Mouse (Mus musculus): ENCODE measurements around the gene Abhd4. TPM values are rescaled to one million over a fixed set of nuclear protein-coding genes. Genes with fewer than 3 reads are reported as not detected.

Abhd4 gene
- polyA plus RNA-seq, 1 experiment from 2014 or later: 113 TPM

DNA sequence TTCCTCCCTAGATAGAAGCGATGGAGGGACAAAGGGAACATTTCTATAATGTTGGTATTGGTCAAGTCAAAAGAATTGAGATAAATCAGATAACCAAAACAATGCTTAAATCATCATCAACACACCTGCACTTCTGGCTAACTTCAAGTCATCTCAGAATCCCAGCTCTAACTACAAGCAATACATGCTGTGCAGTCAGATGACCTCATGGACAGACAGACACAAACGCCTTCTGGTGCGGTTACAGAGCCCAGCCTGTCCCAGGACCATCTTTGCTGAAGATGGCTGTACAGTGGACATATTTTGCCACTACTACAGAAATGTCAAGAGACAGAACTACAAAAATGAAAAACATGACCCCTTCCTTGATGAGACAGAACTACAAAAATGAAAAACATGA, 16.4 kb downstream of the Abhd4 start:
- no peak for ATAC-seq

DNA sequence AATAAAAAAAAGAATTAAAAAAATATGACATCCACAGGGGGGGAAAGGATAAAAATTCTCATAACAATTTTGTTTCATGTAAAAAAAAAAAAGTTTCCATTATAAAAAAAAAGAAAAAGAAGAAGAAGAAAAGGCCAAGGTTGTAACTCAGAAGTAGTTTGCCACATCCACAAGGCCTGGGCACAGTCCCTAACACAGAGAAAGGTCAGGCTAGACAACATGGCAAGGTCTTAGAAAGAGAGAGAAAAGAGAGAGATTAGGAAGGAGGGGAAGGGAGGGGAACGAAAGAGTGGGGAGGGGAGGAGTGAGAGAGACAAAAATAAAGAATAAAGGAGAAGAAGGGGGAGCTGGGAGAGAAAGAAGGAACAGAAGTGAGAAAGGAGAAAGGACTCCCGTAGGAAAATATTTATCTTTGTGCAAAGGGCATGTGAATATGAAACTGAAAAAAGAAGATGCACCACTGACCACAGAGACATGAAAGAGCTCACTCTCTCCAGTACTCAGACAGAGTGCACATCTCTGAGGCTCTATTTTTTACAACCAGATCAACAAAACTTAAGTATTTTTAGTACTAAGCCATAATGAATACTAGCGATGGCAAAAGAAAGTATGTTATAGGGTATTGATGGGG, 18.1 kb downstream of the Abhd4 start:
- DNase-seq (ENCODE audit: low read depth, low spot score) (no peak), ATAC-seq (no peak)
- in situ Hi-C loops (cut with MboI; ENCODE audit: low pct_unique_long_range_greater_than_20kb): no loop called here
- TF ChIP-seq CTCF (IDR thresholded peaks at IDR 0.05): no peak
- POLR2A ChIA-PET: no interaction called here
- H3K27me3 ChIP-seq: no peaks in the 10 kb centered on the region
- CTCF ChIA-PET: no interaction called here

More for the DNA sequence above, 16.4 kb downstream of the Abhd4 start:
- no peak for DNase-seq (ENCODE audit: low read depth, low spot score)
- in situ Hi-C loops (cut with MboI; ENCODE audit: low pct_unique_long_range_greater_than_20kb): no loop called here
- POLR2A ChIA-PET: no interaction called here
- no peaks in the 10 kb centered on the region for H3K27me3 ChIP-seq
- TF ChIP-seq CTCF (IDR thresholded peaks at IDR 0.05): no peak
- CTCF ChIA-PET: no interaction called here

DNA sequence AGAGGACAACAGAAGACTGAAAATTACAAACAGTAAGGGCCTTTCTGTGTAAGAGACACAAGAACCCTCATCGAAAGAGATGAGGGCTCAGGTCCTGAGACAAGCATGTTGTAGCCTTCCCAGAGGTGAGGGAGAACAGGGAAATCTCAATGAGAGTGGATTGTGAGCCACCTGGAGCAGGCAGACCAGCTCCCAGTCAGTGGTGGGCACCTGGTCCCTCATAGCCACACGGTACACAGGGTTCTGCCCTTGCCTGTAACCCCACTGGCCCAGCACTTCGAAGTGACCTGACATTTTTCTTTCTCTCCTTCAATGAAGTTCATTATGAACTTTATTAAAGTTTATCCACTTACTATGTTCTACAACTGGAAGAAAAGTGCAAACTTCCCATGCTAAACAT, 18.7 kb downstream of the Abhd4 start:
- in situ Hi-C loops (cut with MboI; ENCODE audit: low pct_unique_long_range_greater_than_20kb): no loop called here
- CTCF ChIA-PET: no interaction called here
- POLR2A ChIA-PET: no interaction called here
- no peak for TF ChIP-seq CTCF (IDR thresholded peaks at IDR 0.05)
- DNase-seq (ENCODE audit: low read depth, low spot score) (no peak), ATAC-seq (no peak)
- H3K27me3 ChIP-seq: no peaks in the 10 kb centered on the region

DNA sequence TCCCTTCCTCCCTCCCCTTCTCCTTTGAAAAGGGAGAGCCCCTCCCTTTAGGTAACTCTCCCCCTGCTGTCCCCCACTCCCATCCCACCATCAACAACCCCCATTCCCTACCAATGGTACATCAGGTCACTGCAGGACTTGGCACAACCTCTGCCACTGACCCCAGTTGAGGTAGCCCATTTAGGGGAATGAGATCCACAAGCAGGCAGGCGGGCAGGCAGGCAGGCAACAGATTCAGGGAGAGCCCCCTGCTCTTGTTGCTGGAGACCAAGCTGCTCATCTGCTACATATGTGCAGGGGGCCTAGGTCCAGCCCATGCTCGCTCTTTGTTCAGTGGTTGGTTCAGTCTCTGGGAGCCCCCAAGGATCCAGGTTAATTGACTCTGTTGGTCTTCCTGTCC, 22.5 kb downstream of the Abhd4 start:
- TF ChIP-seq CTCF (IDR thresholded peaks at IDR 0.05): no peak

DNA sequence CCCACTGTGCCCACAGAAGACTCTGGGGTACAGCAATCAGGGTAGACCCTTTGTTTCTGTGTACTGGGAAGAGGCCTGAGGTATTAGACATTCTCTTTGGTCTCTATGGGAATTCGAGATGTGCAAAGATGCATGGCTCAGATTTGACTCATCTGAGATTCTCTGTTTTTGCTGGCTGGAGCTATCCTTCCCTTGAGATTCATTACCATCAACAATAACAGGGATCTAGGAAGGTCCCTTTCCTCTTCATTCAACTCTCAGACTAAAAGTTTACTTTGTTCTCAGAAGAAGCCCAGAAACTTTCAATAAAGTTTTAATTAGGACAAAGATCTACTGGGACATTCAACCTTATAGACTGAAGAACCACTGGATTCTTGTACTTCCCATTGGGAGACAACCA, 30.9 kb downstream of the Abhd4 start, which contains the start of gene Olfr49:
Gene Olfr49 (minus strand): TSS at position 101 of the 400 bp plus-strand sequence.
- ChIA-PET POLR2A (no interaction called here), CTCF (no interaction called here)
- in situ Hi-C loops (cut with MboI; ENCODE audit: low pct_unique_long_range_greater_than_20kb): no loop called here
- ATAC-seq (no peak), DNase-seq (ENCODE audit: low read depth, low spot score) (no peak)
- no peak for TF ChIP-seq CTCF (IDR thresholded peaks at IDR 0.05)
- H3K27me3 ChIP-seq: peaks cover 39% of the 10 kb centered on the region

More for the DNA sequence above, 22.5 kb downstream of the Abhd4 start:
- H3K27me3 ChIP-seq: peaks cover 4% of the 10 kb centered on the region
- no peak for DNase-seq (ENCODE audit: low read depth, low spot score)
- in situ Hi-C loops (cut with MboI; ENCODE audit: low pct_unique_long_range_greater_than_20kb): no loop called here
- no peak for ATAC-seq
- ChIA-PET CTCF (interaction anchor here (1.0 kb wide), 1 partner anchor 13 kb away, joined by 3 read pairs; no protein-coding TSS in a partner anchor), POLR2A (no interaction called here)

DNA sequence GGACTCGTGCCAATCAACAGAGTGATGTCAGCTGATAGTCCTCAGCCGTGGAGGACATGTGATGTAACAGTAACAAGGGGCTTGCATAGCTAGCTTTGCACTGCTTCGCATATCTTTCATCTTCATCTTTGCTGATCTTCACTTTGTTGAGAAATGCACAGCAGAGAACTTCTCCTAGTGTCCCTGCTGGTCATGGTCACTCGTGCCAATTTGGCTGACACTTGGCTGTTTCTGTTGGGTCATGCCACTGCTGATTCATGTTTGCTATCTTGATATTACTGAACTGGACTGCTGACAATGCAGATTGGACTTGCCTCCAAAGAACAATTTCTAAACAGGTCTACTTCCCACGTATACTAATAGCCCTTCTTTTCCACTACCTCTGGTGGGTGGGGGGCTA, 46.1 kb downstream of the Abhd4 start:
- CTCF ChIA-PET: no interaction called here
- no peak for TF ChIP-seq CTCF (IDR thresholded peaks at IDR 0.05)
- in situ Hi-C loops (cut with MboI; ENCODE audit: low pct_unique_long_range_greater_than_20kb): no loop called here
- POLR2A ChIA-PET: no interaction called here
- no peak for DNase-seq (ENCODE audit: low read depth, low spot score)
- ATAC-seq: no peak
- no peaks in the 10 kb centered on the region for H3K27me3 ChIP-seq

DNA sequence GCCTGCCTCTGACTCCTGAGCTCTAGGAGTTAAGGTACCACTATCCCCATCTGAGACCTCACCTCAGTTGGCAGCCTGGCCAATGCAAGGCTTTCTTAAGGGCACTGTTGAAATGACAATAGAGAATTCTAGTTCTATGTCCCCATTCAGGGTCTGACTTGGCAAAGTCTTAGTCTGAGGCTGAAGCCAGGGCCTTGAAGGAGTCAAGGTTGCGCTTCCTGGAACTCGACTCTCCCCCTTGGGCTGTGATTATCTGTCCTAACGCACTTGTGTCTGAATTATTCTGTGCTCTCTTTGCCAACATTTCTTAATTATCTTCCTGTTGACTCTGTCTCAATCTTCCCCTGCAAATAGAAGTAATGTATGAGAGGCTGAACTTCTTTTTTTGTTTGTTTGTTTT, 46.7 kb downstream of the Abhd4 start:
- POLR2A ChIA-PET: no interaction called here
- no peaks in the 10 kb centered on the region for H3K27me3 ChIP-seq
- CTCF ChIA-PET: no interaction called here
- in situ Hi-C loops (cut with MboI; ENCODE audit: low pct_unique_long_range_greater_than_20kb): no loop called here
- DNase-seq (ENCODE audit: low read depth, low spot score) (no peak), ATAC-seq (no peak)
- TF ChIP-seq CTCF (IDR thresholded peaks at IDR 0.05): no peak

DNA sequence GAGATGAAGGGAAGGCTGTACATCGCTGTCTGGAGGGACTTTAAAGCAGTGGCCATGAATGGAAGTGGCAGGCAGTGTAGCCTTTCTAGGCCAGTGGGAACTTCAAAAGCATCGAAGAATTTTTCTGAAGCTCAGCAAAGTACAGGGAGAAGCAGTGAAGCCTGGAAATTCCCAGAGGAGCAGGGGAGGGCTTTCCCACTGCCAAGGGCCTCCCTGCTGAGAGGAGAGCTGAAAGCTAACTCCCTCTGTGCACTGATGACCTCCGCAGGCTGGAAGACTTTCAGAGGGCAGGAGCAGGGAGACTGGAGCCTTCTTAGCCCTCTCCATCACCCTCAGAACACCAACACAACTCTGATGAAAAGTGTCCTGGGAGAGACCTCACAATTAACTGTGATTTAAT, 57.8 kb downstream of the Abhd4 start:
- no peak for DNase-seq (ENCODE audit: low read depth, low spot score)
- peaks cover 9% of the 10 kb centered on the region for H3K27me3 ChIP-seq
- in situ Hi-C loops (cut with MboI; ENCODE audit: low pct_unique_long_range_greater_than_20kb): no loop called here
- ATAC-seq: no peak
- no peak for TF ChIP-seq CTCF (IDR thresholded peaks at IDR 0.05)
- POLR2A ChIA-PET: no interaction called here
- CTCF ChIA-PET: interaction anchor here (1.3 to 1.4 kb wide), 2 partner anchors 16 to 24 kb away, joined by 3 read pairs; no protein-coding TSS in a partner anchor

Other genes with a start within 250 kb of the Abhd4 start
- gene Dad1, start 84 bp upstream of the Abhd4 start, polyA plus RNA-seq (2021): 174 TPM
- 0.04 TPM for gene Olfr49, start 30.8 kb downstream of the Abhd4 start, polyA plus RNA-seq (2021)
- gene Oxa1l, start 106.6 kb downstream of the Abhd4 start, polyA plus RNA-seq (2021): 80.3 TPM
- gene Slc7a7, start 163.6 kb downstream of the Abhd4 start, polyA plus RNA-seq (2021): 8.2 TPM
- gene Mrpl52, start 172.7 kb downstream of the Abhd4 start, polyA plus RNA-seq (2021): 222 TPM
- 35.9 TPM for gene Mmp14, start 177.4 kb downstream of the Abhd4 start, polyA plus RNA-seq (2021)
- gene Lrp10, start 209.9 kb downstream of the Abhd4 start, polyA plus RNA-seq (2021): 185 TPM
- gene Rem2, start 221.9 kb downstream of the Abhd4 start, polyA plus RNA-seq (2021): 0.27 TPM

All from Patski (cell line).